Mouse (Mus musculus) A20 (cell line): ENCODE measurements at regions not wholly inside any gene's neighbourhood (a gene's known extent, or its start where the extent isn't known, plus 50 kb on each side); places are given as distances from the start of the nearest gene placed in this dataset.

ENCODE experiments used
- DNase-seq: peaks from one replicate; pipeline ENCODE4 v3.0.0-alpha.2; 2011; ENCODE audit warnings: low read depth, low spot score

DNA sequence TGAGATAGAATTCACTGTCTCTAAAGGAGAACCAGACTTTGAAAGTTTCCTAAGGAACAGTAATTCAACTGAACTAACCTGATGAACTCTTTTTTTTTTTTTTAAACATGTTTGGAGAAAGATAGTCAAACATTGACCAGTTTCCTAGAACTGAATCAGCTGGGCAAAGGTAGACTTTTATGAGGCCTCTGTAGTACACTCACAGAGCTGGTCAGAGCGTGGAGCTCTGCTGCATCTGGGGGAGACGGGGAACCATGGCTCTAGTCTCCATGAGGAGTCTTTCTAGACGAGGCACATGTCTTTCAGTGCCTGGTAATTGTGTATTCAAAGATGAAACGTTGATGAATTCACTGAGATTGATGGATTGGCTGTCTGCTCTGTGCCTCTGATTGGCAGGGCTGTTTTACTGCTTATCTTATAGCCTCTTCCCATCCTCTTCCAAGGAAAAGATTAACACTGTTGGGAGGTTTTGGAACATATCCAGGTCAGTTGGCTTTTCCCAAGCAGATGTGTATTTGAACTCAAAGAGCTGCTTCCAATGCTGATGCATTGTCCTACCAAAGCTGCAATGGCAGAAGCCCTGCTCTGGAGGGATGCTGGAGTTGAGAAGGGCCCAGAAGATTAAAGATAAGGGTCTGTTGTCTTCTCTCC is 122.5 kb upstream of the Maf start:
- no peak for DNase-seq

GRCm38 (mm10) chr8:115826516-115826915 is 118.9 kb upstream of the Maf start:
- no peak for DNase-seq

DNA sequence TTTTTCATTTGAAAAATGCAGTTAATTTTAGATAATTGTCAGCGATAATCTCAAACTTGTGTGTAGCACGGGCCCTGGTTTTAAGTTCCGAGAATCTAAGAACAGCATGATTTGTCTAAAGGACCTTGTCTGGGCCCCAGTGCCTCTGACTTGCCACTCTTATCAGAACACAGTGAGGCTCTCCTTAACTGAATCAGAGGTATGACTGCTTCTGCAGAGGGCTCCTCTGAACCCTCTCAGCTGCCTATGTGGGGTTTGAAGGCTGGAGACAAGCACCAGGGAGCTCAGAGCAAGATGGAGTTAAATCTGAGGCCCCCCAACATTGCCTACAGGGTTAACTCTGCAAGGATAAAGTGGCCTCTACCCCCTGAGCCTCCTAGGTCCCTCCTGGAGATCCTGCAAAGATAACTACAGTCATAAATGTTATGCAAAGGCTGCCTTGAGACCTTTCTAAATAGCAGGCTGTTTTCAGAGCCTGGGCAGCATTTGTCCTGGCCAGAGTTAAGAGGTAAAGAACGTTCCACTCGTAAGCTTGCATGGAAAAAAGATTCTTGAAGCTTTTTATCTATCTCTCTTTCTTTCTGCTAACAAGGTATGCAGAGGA is 118.4 kb upstream of the Maf start:
- no peak for DNase-seq

DNA sequence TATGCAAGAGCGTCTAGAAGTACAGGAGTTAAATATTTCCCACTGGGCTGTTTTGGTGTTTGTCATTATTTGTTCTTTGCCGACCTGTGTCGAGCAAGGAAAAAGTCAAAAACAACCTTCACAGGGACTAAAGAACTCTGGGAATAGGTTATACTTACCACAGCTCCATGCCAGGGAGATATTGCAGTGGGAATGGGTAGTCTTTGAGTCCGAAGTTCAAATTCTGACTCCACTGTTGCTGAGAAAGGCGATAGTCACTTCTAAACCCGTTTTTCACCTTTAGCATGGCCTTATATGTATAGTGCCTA is 116.8 kb upstream of the Maf start:
- no peak for DNase-seq

DNA sequence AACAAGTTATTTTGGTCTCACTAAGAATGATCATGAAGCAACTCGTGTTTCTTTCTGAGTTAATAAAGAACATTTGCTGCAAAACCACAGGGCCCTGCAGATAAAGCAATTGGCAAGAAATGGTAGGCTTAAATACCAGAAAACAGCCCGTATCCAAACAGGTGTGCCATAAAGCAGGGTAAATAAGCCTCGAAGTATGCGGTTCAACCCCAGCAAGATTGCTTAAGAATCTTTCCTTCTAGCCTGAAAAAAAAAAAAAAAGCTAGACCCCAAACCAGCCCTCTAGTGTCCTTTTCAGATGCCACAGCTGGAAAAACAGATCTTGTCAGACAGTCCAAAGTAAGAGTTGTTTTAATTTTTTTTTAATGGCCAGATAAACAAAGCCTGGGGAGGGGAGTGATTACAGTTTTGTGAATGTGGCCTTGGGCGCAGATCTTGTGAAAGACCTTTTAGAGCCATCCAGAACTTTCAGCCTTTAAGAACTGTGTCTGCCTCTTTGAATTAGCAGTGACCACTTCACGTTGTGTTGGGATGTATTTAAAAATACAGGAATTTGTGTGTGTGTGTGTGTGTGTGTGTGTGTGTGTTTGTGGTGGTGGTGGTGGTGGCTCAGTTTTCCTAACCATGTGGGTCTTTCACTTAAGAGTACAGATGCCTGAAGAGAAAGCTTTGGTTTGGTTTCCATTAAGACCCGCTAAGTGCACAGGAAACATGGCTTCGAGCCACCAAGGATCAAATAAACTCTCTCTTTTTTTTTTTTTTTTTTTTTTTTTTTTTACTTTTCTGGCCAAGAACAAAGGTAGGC is 116.3 kb upstream of the Maf start:
- no peak for DNase-seq

DNA sequence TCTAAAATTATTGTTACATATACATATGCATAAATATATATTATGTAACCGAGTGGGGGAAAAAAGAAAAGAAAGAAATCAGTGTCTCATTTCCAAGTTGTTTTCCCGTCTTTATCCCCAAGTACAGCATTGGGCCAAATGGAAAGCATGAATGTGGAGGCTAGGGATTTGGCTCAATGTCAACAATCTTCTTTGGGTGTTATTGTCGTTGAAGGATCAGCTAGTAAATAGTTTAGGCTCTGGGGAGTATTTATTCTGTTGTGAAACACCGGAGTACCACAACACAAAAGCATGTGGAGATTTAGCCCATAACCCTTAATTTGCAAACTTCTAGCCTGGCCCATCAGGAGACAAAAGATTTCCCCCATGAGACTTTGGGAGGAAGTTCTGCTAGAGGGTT is 105.8 kb upstream of the Maf start:
- no peak for DNase-seq

DNA sequence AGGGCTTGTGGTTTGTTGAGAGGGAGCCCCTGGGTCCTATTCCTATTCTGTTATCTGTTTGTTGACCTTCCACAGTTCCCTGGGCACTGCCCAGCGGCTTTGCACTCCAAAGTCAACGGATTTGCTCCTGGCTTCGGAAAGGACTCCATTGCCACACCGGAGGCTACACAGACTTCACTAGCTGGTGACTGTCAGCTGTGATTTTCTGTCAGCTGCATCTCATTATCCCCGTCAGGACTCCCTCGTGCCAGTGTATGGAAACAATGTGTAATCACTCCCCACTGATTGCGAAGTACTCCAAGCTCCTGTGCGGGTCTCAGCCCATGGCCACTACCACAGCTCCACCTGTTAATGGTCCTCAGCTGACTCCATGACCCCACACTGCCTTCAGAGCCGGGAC is 99.0 kb upstream of the Maf start:
- DNase-seq = no peak

GRCm38 (mm10) chr8:115806139-115806538 is 98.5 kb upstream of the Maf start:
- no peak for DNase-seq

GRCm38 (mm10) chr8:115793587-115793986 is 86.0 kb upstream of the Maf start:
- no peak for DNase-seq

GRCm38 (mm10) chr8:115788421-115788820 is 80.8 kb upstream of the Maf start:
- DNase-seq = no peak

GRCm38 (mm10) chr8:115786185-115786584 is 78.6 kb upstream of the Maf start:
- DNase-seq = no peak

DNA sequence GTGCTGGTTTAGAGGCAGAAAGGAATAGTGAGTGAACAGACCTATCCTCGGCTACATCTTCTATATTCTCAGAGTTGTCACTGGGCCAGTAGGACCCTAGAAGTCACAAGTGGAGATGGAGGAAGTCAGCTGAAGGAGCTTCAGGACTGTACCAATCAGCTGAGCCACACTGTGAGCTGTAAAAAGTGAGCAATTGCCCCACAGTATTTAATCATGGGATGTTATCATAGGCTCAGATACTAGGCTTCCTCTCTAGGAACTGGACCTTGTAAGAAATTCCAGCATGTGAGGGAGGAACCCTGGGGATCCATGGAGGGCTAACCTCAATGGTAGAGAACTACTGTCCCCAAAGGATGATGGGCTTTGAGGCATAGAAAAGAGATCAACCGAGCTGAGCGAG is 78.2 kb upstream of the Maf start:
- DNase-seq = no peak

- no peak for DNase-seq
These were observed 75.8 kb upstream of the Maf start for GRCm38 (mm10) chr8:115783364-115783763.

- DNase-seq = no peak
These were observed 70.8 kb upstream of the Maf start for GRCm38 (mm10) chr8:115778433-115778832.

DNA sequence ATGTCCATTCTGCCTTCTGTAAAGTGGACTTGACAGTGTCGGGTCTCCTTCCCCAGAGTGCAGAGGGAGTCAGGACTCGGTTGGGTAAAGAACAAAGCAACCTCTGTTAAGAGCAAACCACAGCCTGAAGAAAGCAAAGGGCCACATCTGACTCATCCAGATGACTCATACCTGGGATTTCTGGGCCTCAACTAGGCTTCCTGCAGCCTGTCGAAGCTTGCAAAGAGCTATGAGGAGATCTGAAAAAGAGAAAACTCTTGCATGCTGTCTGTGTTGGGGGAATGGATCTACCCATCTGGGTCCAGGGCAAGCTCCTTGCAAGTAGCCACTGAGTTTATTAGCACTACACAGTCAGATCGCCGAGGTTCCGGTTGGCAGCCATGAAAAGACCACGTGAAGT is 63.5 kb upstream of the Maf start:
- no peak for DNase-seq

DNA sequence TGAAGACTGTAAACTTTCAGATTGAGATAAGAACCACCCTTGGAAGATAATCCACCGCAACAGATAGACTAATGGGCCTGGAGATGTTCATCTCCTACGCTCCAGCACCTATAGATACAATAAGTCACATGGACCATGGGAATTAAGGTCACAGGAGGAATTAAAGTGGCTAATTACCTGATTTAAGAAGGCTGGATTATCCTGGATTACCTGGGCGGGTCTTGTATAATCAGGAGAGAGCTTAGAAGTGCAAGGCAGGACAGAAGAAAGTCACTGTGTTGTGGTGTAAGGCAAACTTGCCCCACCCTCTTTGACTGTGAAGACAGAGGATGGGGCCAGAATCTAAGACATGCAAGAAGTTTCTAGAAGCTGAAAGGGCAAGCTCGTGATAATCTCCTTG is 61.0 kb upstream of the Maf start:
- no peak for DNase-seq

- DNase-seq = no peak
These were observed 58.8 kb upstream of the Maf start for GRCm38 (mm10) chr8:115766218-115766898.

GRCm38 (mm10) chr8:115764551-115764950 is 57.0 kb upstream of the Maf start:
- no peak for DNase-seq

DNA sequence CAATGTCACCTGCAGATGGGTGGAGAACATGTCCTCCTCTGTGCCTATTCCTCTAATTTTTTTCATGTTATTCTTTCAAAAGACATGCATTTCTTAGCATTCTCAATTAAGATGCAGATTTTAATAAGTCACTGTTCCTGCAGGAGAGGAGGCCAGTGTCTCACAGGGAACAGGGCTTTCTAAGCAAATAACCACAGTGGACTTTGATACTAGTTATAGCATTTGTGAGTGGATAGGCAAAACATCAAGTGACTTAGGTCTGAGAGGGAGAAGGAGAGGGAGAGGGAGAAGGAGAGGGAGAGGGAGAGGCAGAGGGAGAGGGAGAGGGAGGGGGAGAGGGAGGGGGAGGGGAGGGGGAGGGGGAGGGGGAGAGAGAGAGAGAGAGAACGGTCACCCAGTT is 50.4 kb upstream of the Maf start:
- DNase-seq = no peak
